Mouse (Mus musculus): ENCODE results near the gene Ptprg. TPM values are rescaled to one million over a fixed set of nuclear protein-coding genes. Genes with fewer than 3 reads are reported as not detected.
A peak's percentile ranks its signal among the peaks of the same experiment; 100 is the strongest.

Gene Ptprg
- total RNA-seq, 2 experiments from 2014 or later, result 85.9 to 111 TPM

- Histone ChIP-seq H3K27ac (peak overlapping the region; percentile 78), H3K4me3 (0 out of 2 replicates have a peak overlapping the region, but pooled peaks have one; percentile 31)
- DNase-seq (ENCODE audit: extremely low spot score in 1 of 2, low spot score in 2 of 2), result peak; percentile 53
- intact Hi-C loops (cut with DNase I), result loop anchor here (2.0 to 5.0 kb wide), 4 partner anchors 329 to 978 kb away; partner anchors contain the start of gene Fhit
- peak; percentile 74 for TF ChIP-seq CTCF (IDR thresholded peaks at IDR 0.05)
Observed at GRCm38 (mm10) chr14:12139643-12140481, 586.5 kb downstream of the Ptprg start.

GRCm38 (mm10) chr14:12143941-12144485 is 590.7 kb downstream of the Ptprg start:
- intact Hi-C loops (cut with DNase I), result loop anchor here (5.0 kb wide), 1 partner anchor 502 kb away; no protein-coding TSS in a partner anchor
- Histone ChIP-seq H3K4me3 (no peak overlapping the region), H3K27ac (no peak overlapping the region)
- no peak for DNase-seq (ENCODE audit: extremely low spot score in 1 of 2, low spot score in 2 of 2)
- TF ChIP-seq CTCF (IDR thresholded peaks at IDR 0.05), result no peak

- intact Hi-C loops (cut with DNase I), result no loop called here
- Histone ChIP-seq H3K4me3 (no peak overlapping the region), H3K27ac (no peak overlapping the region)
- TF ChIP-seq CTCF (IDR thresholded peaks at IDR 0.05), result peak; percentile 40
- no peak for DNase-seq (ENCODE audit: extremely low spot score in 1 of 2, low spot score in 2 of 2)
Observed at GRCm38 (mm10) chr14:12145919-12146318, 592.6 kb downstream of the Ptprg start.

- Histone ChIP-seq H3K27ac (no peak overlapping the region), H3K4me3 (no peak overlapping the region)
- no peak for DNase-seq (ENCODE audit: extremely low spot score in 1 of 2, low spot score in 2 of 2)
- TF ChIP-seq CTCF (IDR thresholded peaks at IDR 0.05), result no peak
- intact Hi-C loops (cut with DNase I), result no loop called here
Observed at GRCm38 (mm10) chr14:12149529-12149928, 596.2 kb downstream of the Ptprg start.

- TF ChIP-seq CTCF (IDR thresholded peaks at IDR 0.05), result peak; percentile 87
- intact Hi-C loops (cut with DNase I), result loop anchor here (2.0 to 5.0 kb wide), 3 partner anchors 127 to 379 kb away; no protein-coding TSS in a partner anchor
- peak; percentile 62 to 74 for DNase-seq (ENCODE audit: extremely low spot score in 1 of 2, low spot score in 2 of 2)
Observed at GRCm38 (mm10) chr14:12151927-12152326, 598.6 kb downstream of the Ptprg start.

GRCm38 (mm10) chr14:12152748-12153147 is 599.4 kb downstream of the Ptprg start:
- intact Hi-C loops (cut with DNase I), result loop anchor here (2.0 to 5.0 kb wide), 3 partner anchors 126 to 378 kb away; no protein-coding TSS in a partner anchor
- Histone ChIP-seq H3K27ac (no peak overlapping the region), H3K4me3 (no peak overlapping the region)
- TF ChIP-seq CTCF (IDR thresholded peaks at IDR 0.05), result no peak
- DNase-seq (ENCODE audit: extremely low spot score in 1 of 2, low spot score in 2 of 2), result no peak

More at GRCm38 (mm10) chr14:12151927-12152326, 598.6 kb downstream of the Ptprg start:
- Histone ChIP-seq H3K27ac (no peak overlapping the region), H3K4me3 (no peak overlapping the region)

- DNase-seq (ENCODE audit: extremely low spot score in 1 of 2, low spot score in 2 of 2), result no peak
- TF ChIP-seq CTCF (IDR thresholded peaks at IDR 0.05), result no peak
- Histone ChIP-seq H3K27ac (no peak overlapping the region), H3K4me3 (no peak overlapping the region)
- intact Hi-C loops (cut with DNase I), result loop anchor here (2.0 to 5.0 kb wide), 3 partner anchors 125 to 377 kb away; no protein-coding TSS in a partner anchor
Observed at GRCm38 (mm10) chr14:12153599-12153998, 600.3 kb downstream of the Ptprg start.

GRCm38 (mm10) chr14:12161738-12162310 is 608.5 kb downstream of the Ptprg start:
- TF ChIP-seq CTCF (IDR thresholded peaks at IDR 0.05), result no peak
- no peak overlapping the region for H3K27ac ChIP-seq
- no peak for DNase-seq (ENCODE audit: extremely low spot score in 1 of 2, low spot score in 2 of 2)
- H3K4me3 ChIP-seq, result no peak overlapping the region
- intact Hi-C loops (cut with DNase I), result loop anchor here (5.0 kb wide), 2 partner anchors 40 to 135 kb away; no protein-coding TSS in a partner anchor

GRCm38 (mm10) chr14:12162331-12162854 is 609.1 kb downstream of the Ptprg start:
- TF ChIP-seq CTCF (IDR thresholded peaks at IDR 0.05), result no peak
- H3K4me3 ChIP-seq, result no peak overlapping the region
- no peak for DNase-seq (ENCODE audit: extremely low spot score in 1 of 2, low spot score in 2 of 2)
- no peak overlapping the region for H3K27ac ChIP-seq
- intact Hi-C loops (cut with DNase I), result loop anchor here (5.0 kb wide), 2 partner anchors 40 to 135 kb away; no protein-coding TSS in a partner anchor

- intact Hi-C loops (cut with DNase I), result loop anchor here (5.0 kb wide), 2 partner anchors 39 to 134 kb away; no protein-coding TSS in a partner anchor
- no peak for DNase-seq (ENCODE audit: extremely low spot score in 1 of 2, low spot score in 2 of 2)
- H3K27ac ChIP-seq, result no peak overlapping the region
- TF ChIP-seq CTCF (IDR thresholded peaks at IDR 0.05), result no peak
- H3K4me3 ChIP-seq, result no peak overlapping the region
Observed at GRCm38 (mm10) chr14:12163196-12163595, 609.9 kb downstream of the Ptprg start.

- DNase-seq (ENCODE audit: extremely low spot score in 1 of 2, low spot score in 2 of 2), result no peak
- intact Hi-C loops (cut with DNase I), result no loop called here
- Histone ChIP-seq H3K27ac (no peak overlapping the region), H3K4me3 (no peak overlapping the region)
- TF ChIP-seq CTCF (IDR thresholded peaks at IDR 0.05), result no peak
Observed at GRCm38 (mm10) chr14:12167215-12167614, 613.9 kb downstream of the Ptprg start.
